Mouse (Mus musculus): Measurements from ENCODE around the gene Arhgef28. TPM values are rescaled to one million over a fixed set of nuclear protein-coding genes. Genes with fewer than 3 reads are reported as not detected.

Arhgef28 gene
- polyA plus RNA-seq, 1 experiment from 2014 or later: 0.85 TPM

- H3K27ac ChIP-seq: no peak overlapping the region
- no peak for ATAC-seq
- H3K4me2 ChIP-seq: no peak overlapping the region
- no peaks in the 10 kb centered on the region for H3K9me3 ChIP-seq (replicated peaks)
- H3K9ac ChIP-seq: no peak overlapping the region
- H3K4me3 ChIP-seq: no peak overlapping the region
- no peaks in the 10 kb centered on the region for H3K36me3 ChIP-seq
- no peaks in the 10 kb centered on the region for H3K27me3 ChIP-seq (replicated peaks)
- WGBS (ENCODE audit: insufficient replicate concordance): 70% methylated on average over 13 of the region's 13 CpGs
- H3K4me1 ChIP-seq: no peaks in the 10 kb centered on the region
Observed at GRCm38 (mm10) chr13:97941909-97942680, 264.1 kb downstream of the Arhgef28 start.

DNA sequence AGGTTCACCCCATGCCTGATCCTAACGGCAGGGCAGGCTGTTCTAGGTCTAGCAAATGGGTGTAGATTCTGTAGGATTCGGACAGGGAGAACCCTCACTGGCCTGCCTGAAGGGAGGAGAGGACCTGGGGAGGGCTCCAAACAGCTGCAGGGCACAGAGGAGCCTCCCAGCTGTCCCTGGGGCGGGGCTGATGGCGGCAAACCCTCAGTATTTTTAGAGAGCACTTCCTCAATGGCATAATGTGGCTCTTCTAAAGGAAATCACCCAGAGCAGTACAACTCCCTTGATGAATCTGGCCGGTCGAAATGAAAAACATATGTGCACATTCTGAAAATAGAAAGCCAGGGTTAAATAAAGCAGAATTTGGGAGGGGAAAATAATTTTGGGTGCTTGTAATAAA lies 265.1 kb downstream of the Arhgef28 start:
- WGBS (ENCODE audit: insufficient replicate concordance): 32% methylated on average over 6 of the region's 6 CpGs
- H3K36me3 ChIP-seq: no peaks in the 10 kb centered on the region
- no peak overlapping the region for H3K9ac ChIP-seq
- ATAC-seq: no peak
- no peak overlapping the region for H3K4me3 ChIP-seq
- H3K4me1 ChIP-seq: no peaks in the 10 kb centered on the region
- H3K27ac ChIP-seq: no peak overlapping the region
- no peak overlapping the region for H3K4me2 ChIP-seq
- H3K27me3 ChIP-seq (replicated peaks): no peaks in the 10 kb centered on the region
- no peaks in the 10 kb centered on the region for H3K9me3 ChIP-seq (replicated peaks)

GRCm38 (mm10) chr13:97939433-97940160 lies 266.6 kb downstream of the Arhgef28 start:
- Histone ChIP-seq H3K27ac (no peak overlapping the region), H3K4me3 (no peak overlapping the region), H3K9me3 (replicated peaks) (no peaks in the 10 kb centered on the region), H3K36me3 (no peaks in the 10 kb centered on the region), H3K4me1 (no peaks in the 10 kb centered on the region), H3K27me3 (replicated peaks) (no peaks in the 10 kb centered on the region), H3K4me2 (no peak overlapping the region), H3K9ac (no peak overlapping the region)
- no peak for ATAC-seq
- WGBS (ENCODE audit: insufficient replicate concordance): 56% methylated on average over 15 of the region's 15 CpGs

- no peak for ATAC-seq
- no peak overlapping the region for H3K4me3 ChIP-seq
Observed at GRCm38 (mm10) chr13:97938596-97939297, 267.5 kb downstream of the Arhgef28 start.

GRCm38 (mm10) chr13:97937919-97938318 lies 268.3 kb downstream of the Arhgef28 start:
- Histone ChIP-seq H3K9ac (no peak overlapping the region), H3K27me3 (replicated peaks) (no peaks in the 10 kb centered on the region), H3K36me3 (no peaks in the 10 kb centered on the region), H3K4me2 (no peak overlapping the region), H3K4me1 (no peaks in the 10 kb centered on the region), H3K4me3 (no peak overlapping the region), H3K27ac (no peak overlapping the region), H3K9me3 (replicated peaks) (no peaks in the 10 kb centered on the region)
- 17% methylated on average over 7 of the region's 7 CpGs for WGBS (ENCODE audit: insufficient replicate concordance)
- no peak for ATAC-seq

More at GRCm38 (mm10) chr13:97938596-97939297, 267.5 kb downstream of the Arhgef28 start:
- H3K9ac ChIP-seq: no peak overlapping the region
- no peak overlapping the region for H3K27ac ChIP-seq
- H3K4me2 ChIP-seq: no peak overlapping the region
- H3K9me3 ChIP-seq (replicated peaks): no peaks in the 10 kb centered on the region
- no peaks in the 10 kb centered on the region for H3K36me3 ChIP-seq
- no peaks in the 10 kb centered on the region for H3K4me1 ChIP-seq
- 26% methylated on average over 18 of the region's 18 CpGs for WGBS (ENCODE audit: insufficient replicate concordance)
- H3K27me3 ChIP-seq (replicated peaks): no peaks in the 10 kb centered on the region

- ATAC-seq: no peak
- Histone ChIP-seq H3K4me2 (no peak overlapping the region), H3K27ac (no peak overlapping the region), H3K27me3 (replicated peaks) (no peaks in the 10 kb centered on the region), H3K9ac (no peak overlapping the region), H3K4me1 (no peaks in the 10 kb centered on the region), H3K9me3 (replicated peaks) (no peaks in the 10 kb centered on the region), H3K36me3 (no peaks in the 10 kb centered on the region), H3K4me3 (no peak overlapping the region)
- WGBS (ENCODE audit: insufficient replicate concordance): 53% methylated on average over 8 of the region's 8 CpGs
Observed at GRCm38 (mm10) chr13:97928135-97928497, 278.1 kb downstream of the Arhgef28 start.

DNA sequence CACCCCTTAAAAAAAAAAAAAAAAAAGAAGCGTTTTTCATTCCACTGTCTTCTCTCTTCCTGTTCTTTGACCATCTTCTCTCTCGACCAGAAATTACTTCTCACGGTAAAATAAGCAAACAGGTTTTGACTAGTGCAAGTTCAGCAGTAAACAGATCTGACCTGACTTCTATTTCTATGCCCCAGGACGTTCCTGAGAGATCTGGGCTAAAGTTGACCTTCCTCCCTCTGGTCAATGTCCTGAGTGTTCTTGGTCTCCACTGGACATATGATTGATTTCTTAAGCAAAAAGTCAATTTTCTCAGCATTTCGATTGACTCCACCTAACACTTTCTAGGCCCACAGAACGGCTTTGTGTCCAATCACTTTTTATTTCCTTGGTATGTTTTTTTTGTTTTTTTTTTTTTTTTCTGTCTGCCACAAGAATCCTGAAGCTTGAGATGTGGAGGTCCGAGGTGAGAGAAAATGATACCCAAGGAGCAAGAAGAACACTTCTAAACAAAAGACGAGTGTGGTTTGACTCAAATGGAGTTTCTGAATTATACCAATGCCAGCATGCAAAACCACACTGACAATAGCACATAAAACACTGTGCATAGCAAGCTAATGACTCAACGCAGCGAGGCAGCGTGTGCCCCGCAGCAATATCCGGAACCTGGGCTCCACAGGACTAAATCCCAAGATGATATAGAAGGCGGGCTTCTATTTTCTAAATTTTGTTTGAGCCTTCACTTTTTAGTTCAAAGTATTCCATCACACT lies 278.7 kb downstream of the Arhgef28 start:
- Histone ChIP-seq H3K27me3 (replicated peaks) (no peaks in the 10 kb centered on the region), H3K4me3 (no peak overlapping the region), H3K4me1 (no peaks in the 10 kb centered on the region), H3K36me3 (no peaks in the 10 kb centered on the region), H3K9me3 (replicated peaks) (no peaks in the 10 kb centered on the region), H3K27ac (no peak overlapping the region), H3K9ac (no peak overlapping the region), H3K4me2 (no peak overlapping the region)
- 55% methylated on average over 14 of the region's 14 CpGs for WGBS (ENCODE audit: insufficient replicate concordance)
- ATAC-seq: no peak

GRCm38 (mm10) chr13:97926371-97926770 lies 279.9 kb downstream of the Arhgef28 start:
- no peak overlapping the region for H3K9ac ChIP-seq
- 67% methylated on average over 10 of the region's 10 CpGs for WGBS (ENCODE audit: insufficient replicate concordance)
- no peak overlapping the region for H3K4me2 ChIP-seq
- H3K27ac ChIP-seq: no peak overlapping the region
- no peak for ATAC-seq
- no peak overlapping the region for H3K4me3 ChIP-seq
- H3K4me1 ChIP-seq: no peaks in the 10 kb centered on the region
- H3K27me3 ChIP-seq (replicated peaks): no peaks in the 10 kb centered on the region
- no peaks in the 10 kb centered on the region for H3K9me3 ChIP-seq (replicated peaks)
- H3K36me3 ChIP-seq: no peaks in the 10 kb centered on the region

DNA sequence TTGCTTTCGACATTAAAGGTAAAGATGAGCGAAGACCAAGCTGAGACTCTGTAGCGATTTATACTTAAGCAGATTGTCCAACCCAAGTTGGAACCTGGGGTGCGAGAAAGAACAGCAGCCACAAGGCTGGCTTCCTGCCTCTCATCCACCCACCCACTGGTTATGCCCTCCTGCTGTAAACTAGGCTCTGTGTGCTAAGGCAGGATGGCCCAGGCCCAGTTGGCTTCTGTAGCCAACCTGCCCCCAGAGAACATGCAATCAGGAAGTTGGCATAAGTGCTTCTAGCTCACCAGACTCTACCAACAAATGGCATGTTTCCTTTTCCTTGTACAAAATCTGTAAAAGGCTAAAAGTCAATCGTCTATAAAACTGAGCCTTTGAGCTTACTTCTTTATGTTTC lies 283.2 kb downstream of the Arhgef28 start:
- ATAC-seq: no peak
- no peaks in the 10 kb centered on the region for H3K36me3 ChIP-seq
- 75% methylated on average over 5 of the region's 5 CpGs for WGBS (ENCODE audit: insufficient replicate concordance)
- H3K9me3 ChIP-seq (replicated peaks): no peaks in the 10 kb centered on the region
- H3K4me3 ChIP-seq: no peak overlapping the region
- H3K27me3 ChIP-seq (replicated peaks): no peaks in the 10 kb centered on the region
- no peaks in the 10 kb centered on the region for H3K4me1 ChIP-seq
- no peak overlapping the region for H3K27ac ChIP-seq
- no peak overlapping the region for H3K9ac ChIP-seq
- H3K4me2 ChIP-seq: no peak overlapping the region

DNA sequence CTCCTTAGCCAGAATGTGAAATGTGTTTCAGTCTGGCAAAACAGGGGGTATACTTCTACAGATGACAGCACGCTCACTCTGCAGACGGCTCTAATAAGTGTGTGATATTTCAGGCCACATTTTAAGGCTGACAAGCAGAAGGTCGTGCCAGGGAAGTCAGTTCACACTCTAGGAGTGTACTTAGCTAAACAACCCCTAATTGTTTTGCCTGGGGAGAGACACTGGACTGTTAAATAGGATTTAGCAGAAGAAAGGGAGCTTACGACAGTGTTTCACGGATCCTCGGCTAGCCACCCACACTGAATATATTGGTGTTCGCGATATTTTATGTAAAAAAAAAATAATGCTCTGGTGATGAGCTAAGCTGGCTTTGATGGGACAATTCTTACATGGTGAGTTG lies 286.6 kb downstream of the Arhgef28 start:
- Histone ChIP-seq H3K9ac (no peak overlapping the region), H3K4me3 (no peak overlapping the region), H3K27ac (no peak overlapping the region), H3K36me3 (no peaks in the 10 kb centered on the region), H3K27me3 (replicated peaks) (no peaks in the 10 kb centered on the region), H3K9me3 (replicated peaks) (no peaks in the 10 kb centered on the region), H3K4me2 (no peak overlapping the region), H3K4me1 (no peaks in the 10 kb centered on the region)
- WGBS (ENCODE audit: insufficient replicate concordance): 74% methylated on average over 8 of the region's 8 CpGs
- no peak for ATAC-seq

DNA sequence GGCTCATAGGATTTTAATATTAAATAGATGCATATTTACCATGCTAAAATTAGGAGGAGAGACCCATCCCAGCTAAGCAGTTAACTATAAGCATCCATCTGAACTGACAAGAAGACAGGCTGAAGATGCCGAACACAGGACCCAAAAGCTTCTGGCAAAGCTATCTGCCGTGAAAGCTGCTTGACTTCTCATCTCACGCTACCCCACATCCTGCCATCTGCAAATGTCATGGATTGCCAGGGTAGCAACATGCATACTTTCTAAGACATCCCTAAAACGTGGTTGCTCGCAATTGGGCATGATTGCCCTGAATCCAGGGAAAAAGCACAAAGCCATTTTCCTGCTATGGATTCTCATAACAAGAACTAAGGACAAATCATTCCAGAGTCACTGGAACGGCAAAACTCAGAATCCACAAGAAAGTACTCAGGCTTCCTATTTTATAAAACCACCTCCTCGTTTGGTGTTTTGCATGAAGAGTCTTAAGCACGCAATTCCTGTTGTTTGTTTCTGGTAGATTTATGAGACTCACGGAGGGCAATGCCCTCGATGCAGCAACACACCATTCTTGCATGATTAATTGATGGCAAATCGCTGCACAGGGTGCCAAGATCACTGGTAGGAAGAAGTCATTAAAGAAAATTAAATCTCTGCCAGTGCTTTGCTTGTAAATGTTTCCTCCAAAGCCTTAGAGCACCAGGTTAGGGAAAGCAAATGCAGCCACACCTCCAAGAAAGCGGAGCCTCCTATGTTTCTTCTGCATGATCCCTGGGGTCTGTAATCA lies 287.9 kb downstream of the Arhgef28 start:
- Histone ChIP-seq H3K4me3 (no peak overlapping the region), H3K9me3 (replicated peaks) (no peaks in the 10 kb centered on the region), H3K27me3 (replicated peaks) (no peaks in the 10 kb centered on the region), H3K4me2 (no peak overlapping the region), H3K27ac (no peak overlapping the region), H3K36me3 (no peaks in the 10 kb centered on the region), H3K9ac (no peak overlapping the region), H3K4me1 (no peaks in the 10 kb centered on the region)
- 69% methylated on average over 12 of the region's 12 CpGs for WGBS (ENCODE audit: insufficient replicate concordance)
- ATAC-seq: no peak

Data from liver, embryonic 12.5 days (tissue).